Mouse (Mus musculus) heart, adult 9 months (tissue): ENCODE data around the gene Ighmbp2.
"Not testable (repeated sequence)": the region's sequence is repeated elsewhere in the genome, so short reads cannot be mapped to it uniquely, and the experiment has no call there.

Experiments
- DNase-seq, 2 experiments: peaks; one replicate each; pipeline ENCODE4 v3.0.0; 2022; ENCODE audit warnings: low spot score in 2 of 2

Ighmbp2 gene

GRCm38 (mm10) chr19:3281886-3282285 lies 931 bp downstream of the Ighmbp2 start:
- no peak for DNase-seq

DNA sequence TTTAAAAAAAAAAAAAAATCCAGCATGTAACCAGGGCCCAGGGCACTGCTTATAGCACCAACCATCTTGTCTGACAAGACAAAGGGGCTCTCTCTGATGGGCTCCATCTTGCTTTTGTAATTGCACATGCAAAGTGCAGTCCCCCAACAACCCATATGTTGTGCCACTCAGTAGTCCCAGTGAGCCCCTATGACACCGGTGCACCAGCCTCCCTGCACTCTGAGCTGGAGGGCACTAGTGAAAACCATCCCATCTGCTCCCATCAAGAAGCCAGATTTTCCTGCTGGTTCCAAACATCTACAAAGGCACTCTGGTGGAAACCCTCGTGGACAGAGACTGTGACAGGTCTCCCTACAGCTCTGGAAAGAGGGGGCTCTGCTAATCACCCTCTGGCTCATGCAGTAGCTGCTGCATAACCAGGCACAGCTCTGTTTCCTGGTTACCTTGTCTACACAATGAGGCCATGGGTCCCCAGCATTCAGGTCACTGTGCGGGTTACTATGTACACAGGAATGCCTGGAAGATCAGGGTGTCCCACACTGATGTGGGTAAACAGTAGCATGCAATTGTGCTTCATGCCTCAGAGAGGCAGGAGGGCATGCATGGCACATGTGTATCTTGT lies 7.0 kb downstream of the Ighmbp2 start:
- DNase-seq = no peak

DNA sequence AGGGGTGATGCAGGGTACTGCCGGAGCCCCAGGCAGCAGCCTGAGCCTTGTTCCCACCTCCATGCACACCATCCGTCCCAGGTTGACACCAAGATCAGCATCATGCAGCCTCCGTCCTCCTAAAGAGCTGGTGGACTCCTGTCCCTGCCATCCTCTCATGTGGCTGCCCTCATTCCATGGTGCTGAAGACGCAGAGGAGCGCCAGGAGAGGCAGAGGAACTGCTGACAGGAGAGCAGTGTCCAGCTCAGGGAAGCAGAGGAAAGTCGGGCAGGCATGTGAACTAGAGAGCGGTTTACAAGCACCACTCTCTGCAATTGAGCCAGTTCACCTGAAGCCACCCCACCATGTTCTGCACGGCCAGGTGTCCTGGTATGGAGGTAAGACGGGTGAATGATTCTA lies 9.5 kb downstream of the Ighmbp2 start:
- DNase-seq = no peak

- no peak for DNase-seq
Observed at GRCm38 (mm10) chr19:3271366-3271765, 11.5 kb downstream of the Ighmbp2 start.

DNA sequence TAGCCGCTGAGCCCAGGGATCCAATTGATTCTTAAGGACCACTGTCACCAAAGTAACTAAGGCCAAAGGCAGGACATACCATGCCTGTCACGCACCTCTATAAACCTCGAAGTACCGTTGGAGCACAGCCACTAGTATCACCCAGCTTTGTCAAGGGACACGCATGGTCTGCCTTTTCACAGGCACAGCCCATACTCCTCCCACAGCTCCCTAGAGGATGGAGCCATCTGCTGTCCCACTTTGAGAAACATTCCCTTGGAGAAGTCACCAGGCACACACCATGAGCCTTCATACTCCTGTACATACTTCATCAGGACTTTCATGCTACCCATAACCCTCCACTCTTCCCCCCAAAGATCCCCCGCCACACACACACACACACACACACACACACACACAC lies 13.0 kb downstream of the Ighmbp2 start:
- DNase-seq = no peak

GRCm38 (mm10) chr19:3269279-3269678 lies 13.5 kb downstream of the Ighmbp2 start:
- no peak for DNase-seq

DNA sequence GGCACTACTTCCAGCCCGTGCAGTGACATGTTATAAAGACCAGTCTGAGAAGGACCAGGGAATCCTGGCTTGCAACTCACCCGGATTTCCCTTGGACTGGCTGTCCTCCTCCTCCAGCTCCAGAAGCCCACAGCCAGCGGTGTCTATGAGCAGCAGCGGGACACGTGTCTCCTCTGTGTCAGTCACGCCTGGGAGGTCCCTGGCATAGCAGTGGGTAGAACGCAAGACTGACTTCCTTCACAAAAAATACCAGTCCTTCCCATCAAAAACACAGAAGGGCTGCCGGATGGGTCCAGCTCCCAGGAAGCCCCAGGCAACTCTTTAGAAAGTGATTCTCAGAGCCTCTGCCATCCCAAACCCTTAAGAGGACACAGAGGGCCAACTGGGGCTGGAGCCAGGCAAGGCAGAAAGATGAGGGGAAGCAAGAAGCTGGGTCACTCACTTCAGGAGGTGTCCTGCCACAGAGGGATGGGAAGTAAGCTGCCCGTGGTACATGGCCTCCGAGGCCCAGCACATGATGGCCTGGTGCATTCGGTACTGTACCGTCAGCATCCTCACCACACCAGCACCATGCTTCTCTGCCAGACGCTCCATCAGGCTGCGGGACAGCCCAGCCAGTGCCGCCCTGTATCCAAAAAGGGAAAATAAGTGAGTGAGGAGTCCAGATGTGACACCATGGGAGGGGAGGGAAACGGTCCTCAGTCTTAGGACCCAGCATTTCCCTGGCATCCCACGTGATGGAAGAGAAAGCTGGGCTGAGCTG lies 14.4 kb downstream of the Ighmbp2 start:
- no peak for DNase-seq

- DNase-seq = no peak
Observed at GRCm38 (mm10) chr19:3267340-3267739, 15.5 kb downstream of the Ighmbp2 start.

DNA sequence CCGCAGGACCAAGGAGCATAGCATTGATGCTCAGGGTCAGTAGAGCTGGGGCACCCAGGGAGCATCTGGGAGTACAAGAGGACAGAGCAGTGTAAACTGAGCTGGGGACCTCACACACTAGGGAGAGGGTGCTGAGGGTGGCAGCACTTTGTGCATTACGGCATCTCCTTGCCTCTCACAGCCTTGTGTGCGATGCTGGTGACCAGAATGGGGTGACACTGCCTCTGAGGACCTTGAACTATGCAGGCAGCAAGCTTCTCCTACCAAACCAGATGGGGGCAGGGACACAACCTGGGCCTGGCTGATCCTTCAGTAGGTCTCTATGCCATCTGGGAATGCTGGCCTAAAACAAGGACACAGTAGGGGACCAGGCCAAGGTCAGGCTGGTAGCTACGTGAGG lies 16.1 kb downstream of the Ighmbp2 start:
- no peak for DNase-seq

GRCm38 (mm10) chr19:3266136-3266535 lies 16.7 kb downstream of the Ighmbp2 start:
- no peak for DNase-seq

- no peak for DNase-seq
Observed at GRCm38 (mm10) chr19:3265180-3265579, 17.6 kb downstream of the Ighmbp2 start.

- DNase-seq = no peak
Observed at GRCm38 (mm10) chr19:3264348-3264747, 18.5 kb downstream of the Ighmbp2 start.

GRCm38 (mm10) chr19:3261764-3262525 lies 20.9 kb downstream of the Ighmbp2 start:
- no peak for DNase-seq

- DNase-seq = no peak
Observed at GRCm38 (mm10) chr19:3261336-3261735, 21.5 kb downstream of the Ighmbp2 start.

GRCm38 (mm10) chr19:3260591-3260990 lies 22.2 kb downstream of the Ighmbp2 start:
- DNase-seq = no peak

DNA sequence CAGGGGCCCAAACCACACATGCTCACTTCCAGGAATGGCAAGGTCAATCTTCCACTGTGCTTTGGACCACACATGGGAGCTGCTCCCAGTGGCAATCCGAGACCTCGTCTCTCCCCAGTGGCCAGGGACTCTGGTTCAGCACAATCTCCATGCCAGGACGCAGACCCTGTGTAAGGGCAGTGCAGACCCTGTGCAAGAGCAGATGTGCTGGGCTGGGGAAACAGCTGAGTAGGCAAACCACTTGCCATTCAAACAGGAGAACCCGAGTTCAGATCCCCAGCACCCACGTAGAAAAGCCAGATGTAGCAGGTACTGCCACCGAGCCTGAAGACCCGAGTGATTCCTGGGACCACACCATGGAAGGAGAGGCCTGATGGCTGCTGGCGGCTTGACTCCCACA lies 22.8 kb downstream of the Ighmbp2 start:
- no peak for DNase-seq

GRCm38 (mm10) chr19:3225261-3225660 lies 57.6 kb downstream of the Ighmbp2 start:
- DNase-seq = not testable (repeated sequence)

DNA sequence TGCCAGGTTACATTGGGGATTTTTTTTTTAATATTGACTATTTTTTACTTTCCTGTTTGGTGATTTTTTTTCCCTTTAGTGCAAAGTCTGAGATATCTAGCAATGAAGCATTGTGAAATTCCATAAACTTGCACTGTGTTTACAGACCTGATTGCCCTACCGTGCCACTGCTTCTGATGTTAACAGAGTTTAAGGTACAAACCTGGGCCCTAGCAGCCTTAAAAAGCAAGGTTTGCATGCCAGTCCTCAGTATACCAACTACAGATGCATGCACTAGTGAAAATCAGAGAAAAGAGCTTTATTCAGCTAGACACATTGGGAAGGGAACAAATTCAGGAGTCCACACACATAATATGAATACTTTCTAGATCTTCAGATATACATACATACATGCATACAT lies 67.9 kb downstream of the Ighmbp2 start:
- not testable (repeated sequence) for DNase-seq
